Mouse (Mus musculus) cerebellum, adult 2 months (tissue): ENCODE measurements around the gene Erf.

Experiments used
- CTCF ChIP-seq: fragments of 200-500 bp; IDR thresholded peaks from 2 replicates; pipeline ENCODE4 v1.5.1; 2011; ENCODE audit warnings: low read depth, mild to moderate bottlenecking, control low read depth, low read length, moderate library complexity, borderline replicate concordance; ENCODE audit not compliant: insufficient read depth
- POLR2A ChIP-seq: fragments of 200-500 bp; IDR thresholded peaks from 2 replicates; pipeline ENCODE4 v1.6.1; 2011; ENCODE audit warnings: low read length, control low read depth, borderline replicate concordance; ENCODE audit not compliant: insufficient read depth

DNA sequence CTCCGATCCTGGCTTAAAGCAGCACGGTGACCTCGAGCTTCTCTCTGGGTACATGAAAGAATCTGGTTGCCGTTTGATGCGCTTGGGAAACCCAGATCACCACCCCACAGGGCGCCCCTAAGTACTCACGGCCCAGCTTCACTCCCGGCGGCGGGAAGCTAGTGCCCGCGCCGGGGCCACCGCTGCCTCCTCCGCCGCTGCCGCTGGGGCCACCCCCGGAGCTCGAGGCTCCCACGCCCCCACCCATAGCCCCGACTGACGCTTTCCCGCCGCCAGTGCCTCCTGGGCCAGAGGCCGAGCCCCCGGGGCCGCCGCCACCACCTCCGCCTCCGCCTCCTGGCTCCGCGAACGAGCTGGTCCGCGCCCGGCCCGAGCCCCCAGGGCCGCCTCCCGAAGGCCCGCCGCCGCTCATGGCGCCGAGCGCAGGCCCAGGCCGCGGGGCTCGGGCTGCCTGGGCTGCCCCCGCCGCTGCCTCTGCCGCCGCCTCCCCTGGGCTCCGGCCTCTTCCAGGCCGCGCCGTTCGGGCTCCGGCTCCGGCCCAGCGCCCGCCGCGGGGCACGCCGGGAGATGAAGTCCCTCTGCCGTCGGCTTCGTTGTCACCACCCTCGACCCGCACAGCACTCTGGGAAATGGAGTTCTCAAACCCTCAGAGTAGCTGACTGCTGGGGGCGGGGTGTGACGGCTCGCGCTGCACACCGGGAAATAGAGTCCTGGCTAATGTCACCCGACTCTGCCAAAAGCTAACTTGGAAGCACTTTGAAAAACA is 13.1 kb downstream of the Erf start, which contains the start of gene Gsk3a:
- TF ChIP-seq POLR2A (peak; percentile 44; the same call in 1 of the 2 replicates), CTCF (no peak)
